ENCODE assay signal across 18 mouse cellular contexts in genomic region chr8:87800121-87800520, GRCm38 (mm10).
DNase-seq lines count a peak whose midpoint lies in the region; ATAC-seq and TF ChIP-seq lines count a peak whose summit lies in the region.
"Had no signal": no experiment of that assay in that cellular context is flagged by ENCODE, and none has a peak within 500 bp of the region (broad histone marks: within the 10 kb centered on the region; RNA-seq: fewer than 3 reads in every experiment).

No protein-coding gene starts in this region.

- WGBS in hindbrain, embryonic 16.5 days: 78% methylated on average over 11 of the region's 11 CpGs

- H3K4me1 ChIP-seq in hindbrain, embryonic 16.5 days (ENCODE audit: control insufficient read depth, insufficient read depth, low read depth, low read length): peaks cover 13% of the 10 kb centered on the region

- peak; percentile 27 for DNase-seq in left cerebral cortex, adult 11 months (ENCODE audit: low spot score)
- DNase-seq in left cerebral cortex, postnatal 4 days: no peak
- DNase-seq in layer of hippocampus, adult 11-12 months (ENCODE audit: low spot score): peak; percentile 68
- DNase-seq in left cerebral cortex, adult 2 months (ENCODE audit: extremely low spot score in 1 of 2, low spot score in 2 of 2): peak; percentile 45 to 50
- peak; percentile 70 for DNase-seq in telencephalon, adult 2 months (ENCODE audit: low read depth, low spot score)
- no peak for DNase-seq in adrenal gland, adult 8-10 months
- DNase-seq: adrenal gland, postnatal 25 days; cerebellum, postnatal 14 days; heart, adult 18-20 months; kidney, adult 8-10 months; lung, postnatal 10 days; midbrain, embryonic 14.5 days; spleen, adult 18-20 months; thymus, postnatal 4 days had no signal

- intact Hi-C loops in left cerebral cortex, postnatal 4 days (cut with DNase I): no loop called here
- intact Hi-C loops in left cerebral cortex, adult 2 months (cut with DNase I): loop anchor here (2.0 kb wide), 1 partner anchor 161 kb away; no protein-coding TSS in a partner anchor

- no peak overlapping the region for H3K27ac ChIP-seq in left cerebral cortex, adult 2 months
- no peak overlapping the region for H3K27ac ChIP-seq in hindbrain, embryonic 16.5 days (ENCODE audit: low read depth, low read length)
- H3K27ac ChIP-seq: hindbrain, embryonic 15.5 days; stomach, postnatal 0 days had no signal

- no peaks in the 10 kb centered on the region for H3K27me3 ChIP-seq in hindbrain, embryonic 16.5 days (replicated peaks; ENCODE audit: control insufficient read depth, insufficient read depth, low read length)
- H3K27me3 ChIP-seq: hindbrain, embryonic 15.5 days had no signal

- no peak overlapping the region for H3K4me2 ChIP-seq in hindbrain, embryonic 16.5 days (ENCODE audit: low read length)
- H3K4me2 ChIP-seq: hindbrain, embryonic 15.5 days; liver, embryonic 11.5 days had no signal

- H3K9me3 ChIP-seq in hindbrain, embryonic 16.5 days (ENCODE audit: control insufficient read depth, low read length): no peaks in the 10 kb centered on the region
- H3K9me3 ChIP-seq: hindbrain, embryonic 15.5 days had no signal

- no peak for TF ChIP-seq CTCF in left cerebral cortex, adult 2 months (IDR thresholded peaks at IDR 0.05)

- no peak overlapping the region for H3K9ac ChIP-seq in hindbrain, embryonic 16.5 days (ENCODE audit: low read depth, low read length)
- H3K9ac ChIP-seq: hindbrain, embryonic 15.5 days had no signal

- H3K4me3 ChIP-seq in left cerebral cortex, adult 2 months: no peak overlapping the region
- no peak overlapping the region for H3K4me3 ChIP-seq in hindbrain, embryonic 16.5 days (ENCODE audit: low read length)
- H3K4me3 ChIP-seq: hindbrain, embryonic 15.5 days had no signal

- no peak for ATAC-seq in hindbrain, embryonic 16.5 days

- no peaks in the 10 kb centered on the region for H3K36me3 ChIP-seq in hindbrain, embryonic 16.5 days (ENCODE audit: control insufficient read depth, insufficient read depth, low read length)
- H3K36me3 ChIP-seq: hindbrain, embryonic 15.5 days had no signal

Comparison
In these comparisons a context has a peak if more than half of its experiments do, and no peak if none do; other contexts are left out.
1. DNase-seq: peak in left cerebral cortex, adult 11 months (single experiment), layer of hippocampus, adult 11-12 months (single experiment), left cerebral cortex, adult 2 months (2 of 2) and telencephalon, adult 2 months (single experiment); none in left cerebral cortex, postnatal 4 days (single experiment) and adrenal gland, adult 8-10 months (single experiment).